Mouse (Mus musculus): ENCODE data around the gene Socs1. TPM values are rescaled to one million over a fixed set of nuclear protein-coding genes. Genes with fewer than 3 reads are reported as not detected.
"Not testable (repeated sequence)": the region's sequence is repeated elsewhere in the genome, so short reads cannot be mapped to it uniquely, and the experiment has no call there.

The Socs1 gene
- polyA plus RNA-seq (2017; shearing (Covaris generic)): 1 to 10 TPM; 3.9 to 4.7 (median 4.3) TPM

DNA sequence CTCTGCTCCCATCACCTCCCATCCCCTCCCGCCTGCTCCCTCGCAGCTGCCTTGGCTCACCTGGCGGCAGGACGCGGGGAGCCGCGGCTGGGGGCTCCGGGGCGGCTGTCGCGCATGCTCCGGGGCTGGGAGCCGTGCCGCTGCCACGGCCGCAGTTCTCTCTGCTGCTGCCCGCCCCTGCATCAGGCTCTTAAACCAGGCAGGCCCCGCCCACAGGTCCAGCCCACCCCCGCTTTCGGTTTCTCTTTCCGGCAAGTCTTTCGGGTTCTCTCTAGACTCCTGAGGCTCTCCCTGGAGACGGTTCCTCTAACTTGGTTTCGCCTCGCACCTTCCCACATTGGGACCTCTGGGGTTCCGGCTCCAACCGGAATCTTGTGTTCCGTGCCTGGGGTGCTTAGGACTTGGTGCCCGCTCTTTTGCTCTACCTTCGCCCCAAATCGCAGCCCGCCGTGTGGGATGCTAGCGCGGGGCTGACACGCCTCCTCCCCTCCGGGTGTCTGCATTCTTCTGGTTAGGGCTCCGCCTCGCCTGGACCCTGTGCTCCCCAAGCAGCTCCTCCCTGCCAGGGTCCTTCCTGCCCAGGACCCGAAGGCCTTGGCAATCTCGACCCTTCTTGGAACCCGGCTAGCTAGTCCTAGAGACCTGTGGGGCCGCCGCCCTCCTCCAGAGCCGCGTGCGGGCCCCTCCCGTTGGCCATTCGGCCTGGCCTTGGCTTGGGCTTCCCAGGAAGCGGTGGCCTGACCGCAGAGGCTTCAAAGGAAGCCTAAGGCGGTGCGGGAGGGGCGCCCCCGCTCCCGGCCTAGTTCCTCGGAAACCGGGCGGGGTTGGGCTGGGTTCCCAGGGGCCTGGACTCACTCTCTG is at the start of gene Socs1:
Gene Socs1, minus strand, starts transcription at position 166 of the 861 bp plus-strand sequence.
- ATAC-seq: peak; percentile 44

GRCm38 (mm10) chr16:10834542-10834910 is 49.2 kb upstream of the Socs1 start:
- peak; percentile 1 for ATAC-seq

DNA sequence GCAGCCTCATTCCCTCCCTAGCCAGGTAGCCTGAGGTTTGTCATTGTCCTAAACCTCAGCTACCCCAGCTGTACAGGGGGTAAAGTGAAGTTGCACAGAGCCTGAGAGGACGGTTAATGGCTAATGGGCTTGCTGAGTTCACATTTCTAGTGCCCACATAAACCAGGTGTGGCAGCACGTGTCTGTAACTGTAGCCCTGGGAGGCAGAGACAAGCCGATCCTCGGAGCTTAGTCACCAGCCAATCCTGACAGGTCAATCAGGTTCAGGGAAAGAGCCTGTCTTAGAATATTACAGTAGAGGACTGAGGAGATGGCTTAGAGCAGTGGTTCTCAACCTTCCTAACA is 43.1 kb upstream of the Socs1 start:
- no peak for ATAC-seq

GRCm38 (mm10) chr16:10827766-10828460 is 42.6 kb upstream of the Socs1 start:
- ATAC-seq: no peak

- ATAC-seq: no peak
Measured at GRCm38 (mm10) chr16:10827269-10827668, 41.9 kb upstream of the Socs1 start.

GRCm38 (mm10) chr16:10825840-10826239 is 40.5 kb upstream of the Socs1 start:
- ATAC-seq: no peak

DNA sequence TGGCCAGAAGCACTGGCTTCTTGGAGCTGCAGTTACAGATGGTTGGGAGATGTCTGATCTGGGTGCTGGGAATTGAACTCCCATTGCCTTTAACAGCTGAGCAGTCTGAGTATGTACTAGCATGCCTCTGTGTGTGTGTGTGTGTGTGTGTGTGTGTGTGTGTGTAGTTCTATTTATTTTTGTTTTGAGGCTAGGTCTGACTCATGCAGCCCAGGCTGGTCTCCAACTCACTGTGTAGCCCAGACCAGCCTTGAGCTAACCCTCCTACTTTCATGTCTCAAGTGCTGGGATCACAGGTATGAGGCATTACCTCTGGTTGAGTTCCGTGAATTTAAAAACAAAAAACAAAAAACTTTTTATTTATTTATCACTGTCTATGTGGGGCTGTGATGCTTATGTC is 39.2 kb upstream of the Socs1 start:
- ATAC-seq: no peak

- ATAC-seq: no peak
Measured at GRCm38 (mm10) chr16:10821387-10821786, 36.1 kb upstream of the Socs1 start.

DNA sequence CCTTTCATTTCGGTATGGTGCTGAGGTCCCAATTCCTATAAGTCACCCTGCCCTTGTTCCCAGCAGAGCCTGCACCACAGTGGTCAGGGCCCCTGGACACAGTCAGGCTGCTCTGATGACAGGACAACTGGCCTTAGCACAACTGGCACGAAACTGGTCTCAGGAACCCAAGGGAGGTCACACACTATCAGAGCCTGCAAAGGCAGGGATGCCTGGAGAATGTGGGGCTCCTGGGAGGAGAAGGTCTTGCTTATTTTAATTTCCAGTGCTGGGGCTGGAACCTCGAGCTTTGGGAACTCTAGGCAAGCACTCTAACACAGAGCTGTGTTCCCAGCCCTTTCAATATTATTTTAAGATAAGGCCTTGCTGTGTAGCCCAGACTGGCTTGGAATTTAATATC is 34.6 kb upstream of the Socs1 start:
- no peak for ATAC-seq

DNA sequence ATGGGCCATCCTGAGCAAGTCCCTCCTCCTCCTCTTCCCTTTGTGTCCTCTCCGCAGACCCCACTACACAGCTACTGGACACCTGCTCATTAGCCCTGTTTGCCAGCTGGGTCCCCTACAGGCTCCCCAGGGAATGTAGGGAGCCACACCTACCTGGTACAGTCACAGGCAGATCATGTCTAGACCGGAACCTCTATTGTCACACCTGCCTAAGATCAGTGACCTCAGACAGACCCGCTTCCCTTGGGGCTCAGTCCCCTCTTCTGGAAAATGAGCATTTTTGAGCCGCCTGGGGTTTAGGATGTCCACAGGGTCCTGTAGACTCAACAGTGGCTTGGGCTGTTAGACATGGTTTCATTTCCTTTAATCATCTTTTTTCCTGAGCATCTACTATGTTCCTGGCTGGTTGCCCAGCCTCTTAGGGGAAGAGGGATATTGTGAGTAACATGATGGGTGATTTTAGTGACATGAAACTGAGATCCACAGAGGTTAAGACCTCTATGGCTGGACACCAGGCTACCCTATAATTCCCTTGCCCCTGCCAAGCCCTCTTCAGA is 33.3 kb upstream of the Socs1 start:
- no peak for ATAC-seq

- ATAC-seq: peak; percentile 21
Measured at GRCm38 (mm10) chr16:10814864-10815263, 29.5 kb upstream of the Socs1 start.

DNA sequence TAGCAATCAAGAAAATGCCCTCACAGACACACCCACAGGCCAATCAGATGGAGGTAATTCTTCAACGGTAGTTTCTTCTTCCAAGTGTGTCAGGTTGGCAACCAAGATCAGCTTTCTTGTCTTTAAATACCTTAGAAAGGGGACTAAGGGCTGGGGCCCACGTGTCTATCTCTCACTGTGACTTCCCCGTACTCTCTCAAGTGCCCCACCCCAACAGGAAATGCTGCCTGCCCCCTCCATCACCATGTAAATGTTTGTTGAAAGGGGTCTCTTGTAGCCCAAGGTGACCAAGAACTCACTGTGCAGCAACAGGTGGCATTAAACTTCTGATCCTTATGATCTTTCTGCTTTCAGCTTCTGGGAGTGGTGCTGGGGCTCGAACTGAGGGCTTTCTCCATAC is 28.4 kb upstream of the Socs1 start:
- peak; percentile 46 for ATAC-seq

- peak; percentile 32 for ATAC-seq
Measured at GRCm38 (mm10) chr16:10812865-10813371, 27.6 kb upstream of the Socs1 start, which contains the start of gene Gm11172. Gm11172 (plus strand) TSS chr16:10812915.

- ATAC-seq: no peak
Measured at GRCm38 (mm10) chr16:10810376-10810775, 25.0 kb upstream of the Socs1 start.

GRCm38 (mm10) chr16:10805789-10806527 is 20.6 kb upstream of the Socs1 start, which contains the start of gene Prm1:
Prm1 (minus strand) TSS chr16:10805839.
- no peak for ATAC-seq

DNA sequence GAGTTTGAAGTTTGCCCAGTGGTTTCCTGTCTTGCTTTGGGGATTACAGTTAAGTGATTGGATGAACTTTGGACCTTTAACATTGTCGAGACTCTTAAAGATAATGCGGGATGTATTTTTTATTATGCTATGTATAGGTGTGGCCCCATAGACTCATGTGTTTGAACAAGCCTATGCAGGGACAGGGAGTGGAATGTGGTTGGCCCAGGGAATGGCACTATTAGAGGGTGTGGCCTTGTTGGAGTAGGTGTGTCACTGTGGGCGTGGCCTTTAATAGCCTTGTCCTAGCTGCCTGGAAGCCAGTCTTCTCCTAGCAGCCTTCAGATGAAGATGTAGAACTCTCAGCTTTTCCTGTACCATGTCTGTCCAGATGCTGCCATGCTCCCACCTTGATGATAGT is 17.1 kb upstream of the Socs1 start:
- not testable (repeated sequence) for ATAC-seq

DNA sequence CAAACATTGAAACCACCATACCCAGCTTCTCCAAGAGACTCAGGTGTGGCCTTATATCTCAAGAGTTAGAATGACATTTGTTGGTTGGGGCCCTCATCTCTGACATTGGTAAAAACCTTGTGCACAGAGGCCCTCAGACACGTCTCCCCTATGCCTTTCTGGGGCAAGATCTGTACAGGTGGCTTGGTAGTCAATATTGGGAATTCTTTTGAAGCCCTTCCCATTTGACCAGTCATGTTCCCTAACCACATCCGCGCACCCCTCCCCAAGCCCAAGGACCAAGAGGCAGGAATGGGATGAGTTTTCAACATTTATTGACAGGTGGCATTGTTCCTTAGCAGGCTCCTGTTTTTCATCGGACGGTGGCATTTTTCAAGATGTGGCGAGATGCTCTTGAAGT is 10.7 kb upstream of the Socs1 start, which contains the start of gene Prm2:
Gene Prm2, minus strand, starts transcription at position 101 of the 400 bp plus-strand sequence.
- ATAC-seq: no peak

- ATAC-seq: no peak
Measured at GRCm38 (mm10) chr16:10790702-10791101, 5.4 kb upstream of the Socs1 start, which contains the start of gene Prm3. Prm3 (minus strand) TSS chr16:10790914.

GRCm38 (mm10) chr16:10788866-10789265 is 3.5 kb upstream of the Socs1 start:
- peak; percentile 8 for ATAC-seq

- ATAC-seq: no peak
Measured at GRCm38 (mm10) chr16:10788271-10788670, 2.9 kb upstream of the Socs1 start, which contains the start of gene Tnp2. Tnp2 (minus strand) TSS chr16:10788660.

DNA sequence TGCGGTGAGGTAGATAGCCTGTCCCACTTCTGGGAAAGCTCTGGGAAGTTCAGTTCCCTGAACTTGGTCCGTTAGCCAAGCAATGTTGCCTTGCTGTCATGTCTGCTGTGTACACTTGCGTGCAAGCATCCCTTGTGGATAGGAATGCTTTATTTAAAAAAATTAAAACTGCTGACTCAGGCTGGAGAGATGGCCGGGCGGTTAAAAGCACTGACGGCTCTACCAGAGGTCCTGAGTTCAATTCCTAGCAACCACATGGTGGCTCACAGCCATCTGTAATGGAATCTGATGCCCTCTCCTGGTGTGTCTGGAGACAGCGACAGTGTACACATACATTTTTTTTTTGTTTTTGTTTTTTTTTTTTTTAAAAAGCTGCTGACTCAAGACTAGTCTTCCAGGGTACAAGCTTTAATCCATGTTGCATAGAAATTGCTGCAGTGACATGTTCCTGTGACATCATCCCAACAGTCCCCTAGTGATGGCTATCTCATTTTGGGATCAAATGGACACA is 2.3 kb upstream of the Socs1 start:
- ATAC-seq: no peak

Data from inflammation-experienced regulatory T-cells, adult 6 months (primary cell).